Mouse (Mus musculus) CH12.LX (cell line): ENCODE results near the gene Arl4c. TPM values are rescaled to one million over a fixed set of nuclear protein-coding genes. Genes with fewer than 3 reads are reported as not detected.

Experiments
- DNase-seq: peaks from one replicate; pipeline ENCODE4 v3.0.0-alpha.2; 2013; ENCODE audit errors: extremely low read depth
- H3K27ac ChIP-seq: 2 replicates; pipeline ENCODE4 v1.5.1; 2012; ENCODE audit warnings: low read depth, mild to moderate bottlenecking, control low read depth, moderate library complexity; ENCODE audit not compliant: insufficient read depth
- H3K27me3 ChIP-seq: replicated peaks from 2 replicates; pipeline ENCODE3; 2012; ENCODE audit warnings: inconsistent platforms
- H3K36me3 ChIP-seq, 2 experiments: replicated peaks in 1 of 2; 2 replicates each; pipeline versions ENCODE3 to v1.6.1; 2012; ENCODE audit warnings: inconsistent platforms in 1 of 2, low read length in 1 of 2, mild to moderate bottlenecking in 1 of 2, mixed read lengths in 1 of 2, moderate library complexity in 1 of 2; ENCODE audit not compliant: control insufficient read depth in 1 of 2, insufficient read depth in 1 of 2
- H3K4me1 ChIP-seq, 2 experiments: 2 replicates each; pipeline ENCODE4 v1.6.1; 2012; ENCODE audit warnings: inconsistent platforms in 1 of 2, moderate library complexity in 1 of 2; ENCODE audit not compliant: insufficient read depth in 2 of 2, control insufficient read depth in 1 of 2
- H3K4me2 ChIP-seq: 2 replicates; pipeline ENCODE4 v1.6.1; 2012; ENCODE audit warnings: low read depth, mild to moderate bottlenecking, control low read depth; ENCODE audit not compliant: poor library complexity, insufficient read depth, severe bottlenecking
- H3K4me3 ChIP-seq, 3 experiments: fragments of 150-350 bp in 1 of 3; sonication (generic) in 1 of 3; replicated peaks in 1 of 3; 2 replicates each; pipeline versions ENCODE3 to v1.5.1; 2011 to 2012; ENCODE audit warnings: low read depth in 2 of 3, low read length in 2 of 3, mild to moderate bottlenecking in 2 of 3, moderate library complexity in 2 of 3, control low read depth in 1 of 3, improper control_type of control experiment in 1 of 3, inconsistent platforms in 1 of 3, mixed read lengths in 1 of 3; ENCODE audit not compliant: poor library complexity in 1 of 3
- H3K79me2 ChIP-seq: replicated peaks from 2 replicates; pipeline ENCODE4 v1.6.1; 2012; ENCODE audit warnings: mild to moderate bottlenecking, moderate library complexity; ENCODE audit not compliant: control insufficient read depth, poor library complexity, insufficient read depth, severe bottlenecking; ENCODE audit errors: extremely low read depth
- H3K9ac ChIP-seq: 2 replicates; pipeline ENCODE4 v1.6.1; 2012; ENCODE audit warnings: low read depth, mild to moderate bottlenecking, control low read depth, moderate library complexity; ENCODE audit not compliant: insufficient read depth
- H3K9me3 ChIP-seq: replicated peaks from 2 replicates; pipeline ENCODE3; 2012; ENCODE audit warnings: low read length, inconsistent platforms, mixed read lengths
- CHD1 ChIP-seq: IDR thresholded peaks from 2 replicates; pipeline ENCODE4 v1.6.1; 2012; ENCODE audit warnings: low read depth, low read length, improper control_type of control experiment, inconsistent platforms
- CTCF ChIP-seq, 2 experiments: IDR thresholded peaks in 1 of 2; conservative IDR thresholded peaks in 1 of 2; 2 replicates each; pipeline ENCODE4 v1.5.1; 2011 to 2012; ENCODE audit warnings: low read depth in 2 of 2, low read length in 2 of 2, improper control_type of control experiment in 1 of 2, inconsistent platforms in 1 of 2, mild to moderate bottlenecking in 1 of 2, moderate library complexity in 1 of 2
- EP300 ChIP-seq: IDR thresholded peaks from 2 replicates; pipeline ENCODE4 v1.6.1; 2011; ENCODE audit warnings: low read length, improper control_type of control experiment
- GABPA ChIP-seq: IDR thresholded peaks from 2 replicates; pipeline ENCODE4 v1.6.1; 2012; ENCODE audit warnings: low read depth, low read length, improper control_type of control experiment, inconsistent platforms; ENCODE audit not compliant: insufficient replicate concordance
- JUN ChIP-seq: IDR thresholded peaks from 2 replicates; pipeline ENCODE4 v1.6.1; 2011; ENCODE audit warnings: low read depth, mild to moderate bottlenecking, low read length, improper control_type of control experiment, moderate library complexity; ENCODE audit not compliant: insufficient read depth
- MXI1 ChIP-seq: IDR thresholded peaks from 2 replicates; pipeline ENCODE4 v1.6.1; 2011; ENCODE audit warnings: mild to moderate bottlenecking, low read depth, low read length, improper control_type of control experiment
- MYC ChIP-seq: IDR thresholded peaks from 2 replicates; pipeline ENCODE4 v1.6.1; 2011; ENCODE audit warnings: low read depth, mild to moderate bottlenecking, improper control_type of control experiment, low read length
- RAD21 ChIP-seq: IDR thresholded peaks from 2 replicates; pipeline ENCODE4 v1.6.1; 2011; ENCODE audit warnings: low read depth, mild to moderate bottlenecking, low read length, improper control_type of control experiment, moderate library complexity
- SIN3A ChIP-seq: IDR thresholded peaks from 2 replicates; pipeline ENCODE4 v1.6.1; 2012; ENCODE audit warnings: low read length, improper control_type of control experiment, inconsistent platforms
- TCF12 ChIP-seq: IDR thresholded peaks from 2 replicates; pipeline ENCODE4 v1.6.1; 2014; ENCODE audit warnings: low read depth, mild to moderate bottlenecking, inconsistent platforms, low read length, improper control_type of control experiment
- USF2 ChIP-seq: conservative IDR thresholded peaks from 2 replicates; pipeline ENCODE4 v1.6.1; 2011; ENCODE audit warnings: low read depth, low read length, improper control_type of control experiment
- ZMIZ1 ChIP-seq: IDR thresholded peaks from 2 replicates; pipeline ENCODE4 v1.6.1; 2012; ENCODE audit warnings: low read depth, mild to moderate bottlenecking, inconsistent platforms, low read length, improper control_type of control experiment
- dilution Hi-C: fragments of 300-500 bp; cut with MboI; formaldehyde crosslinking; loops from 2 replicates; pipeline ENCODE4 v1.14.3; 2020; ENCODE audit warnings: low sequenced_read_pairs; ENCODE audit not compliant: extremely low pct_unique_long_range_greater_than_20kb, extremely low pct_ligation_motif_present
- in situ Hi-C: fragments of 300-500 bp; cut with MboI; formaldehyde crosslinking; loops from 3 replicates; pipeline ENCODE4 v1.14.3; 2019; ENCODE audit warnings: low sequenced_read_pairs, low pct_ligation_motif_present, low pct_unique_long_range_greater_than_20kb, mixed read lengths
- polyA plus RNA-seq: library from polyadenylated mRNA; unstranded; fragments of >175 nt; gene quantifications from 2 replicates; pipeline ENCODE4 v1.2.1, GENCODE M21; 2012; ENCODE audit warnings: low read depth; ENCODE audit not compliant: insufficient read length
- total RNA-seq, 2 experiments: library from RNA; depleted of rRNA; stranded (reverse); fragments of 300-350 nt in 1 of 2; fragments of >200 nt in 1 of 2; gene quantifications; 2 replicates each; pipeline ENCODE4 v1.2.3; 2012 to 2014

Arl4c gene
- total and polyA plus RNA-seq, 3 experiments: 25.8 to 33.9 (median 31.6) TPM

DNA sequence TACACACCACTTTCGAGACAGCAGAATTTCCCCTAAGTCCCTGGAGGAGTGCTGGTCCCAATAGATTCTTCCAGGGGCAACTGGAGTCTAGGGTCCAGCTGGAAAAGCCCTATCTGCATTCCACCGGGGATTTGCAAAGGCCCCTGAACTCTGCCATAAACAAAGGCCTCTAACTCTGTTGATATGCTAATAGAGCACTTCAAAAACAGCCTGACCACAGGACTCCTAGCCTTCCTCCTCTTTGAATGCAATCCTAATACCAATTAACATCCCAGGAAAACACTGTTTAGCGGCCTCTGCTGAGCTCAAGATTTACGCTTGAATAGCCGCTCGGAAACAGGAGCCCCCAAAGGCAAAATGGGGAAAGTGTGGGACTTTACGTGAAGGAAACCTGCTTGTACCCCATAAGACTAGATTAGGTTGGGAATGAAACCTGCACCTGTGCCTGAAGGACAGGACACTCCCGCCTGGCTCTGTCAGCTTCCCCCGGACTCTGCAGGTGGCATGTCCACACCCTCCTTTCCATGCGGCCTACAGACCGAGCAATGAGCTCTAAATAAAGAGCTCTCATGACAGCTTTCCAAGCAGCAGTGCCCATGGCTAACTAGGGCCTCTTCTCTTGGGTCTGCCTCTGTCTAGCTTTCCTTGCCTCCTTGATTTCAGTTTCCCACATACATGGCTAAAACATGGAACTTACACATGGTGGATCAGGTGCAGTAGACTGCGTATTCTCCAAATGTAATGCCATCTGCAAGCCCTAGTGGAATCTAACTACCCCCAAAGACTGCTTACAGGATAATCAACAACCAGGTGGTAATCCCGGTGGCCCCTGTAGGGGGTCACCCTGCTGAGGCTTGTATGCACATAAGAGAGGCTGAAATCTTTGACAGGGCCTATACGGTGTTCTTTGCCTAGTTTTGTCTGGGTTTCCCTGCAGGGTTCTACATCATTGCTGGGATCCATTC lies 32.9 kb downstream of the Arl4c start:
- H3K4me2 ChIP-seq: peak overlapping the region; percentile 15; the same call in 1 of the 2 replicates
- in situ Hi-C loops (no loop called here), dilution Hi-C loops (no loop called here)
- no peaks in the 10 kb centered on the region for H3K36me3 ChIP-seq
- no peak overlapping the region; the same call in 1 of the 2 replicates for H3K9ac ChIP-seq
- TF ChIP-seq CHD1 (no peak), TCF12 (0 out of 2 replicates have a peak, but pooled peaks have one; percentile 41)
- no peaks in the 10 kb centered on the region for H3K27me3 ChIP-seq
- no peaks in the 10 kb centered on the region for H3K79me2 ChIP-seq
- DNase-seq: no peak
- peak overlapping the region; percentile 1; the same call in 1 of the 2 replicates for H3K27ac ChIP-seq
- peaks cover 22% of the 10 kb centered on the region for H3K9me3 ChIP-seq
- H3K4me1 ChIP-seq: peaks cover 12 to 15% of the 10 kb centered on the region in 2 experiments; a peak in 2 of 4 replicates
- H3K4me3 ChIP-seq: no peak overlapping the region

DNA sequence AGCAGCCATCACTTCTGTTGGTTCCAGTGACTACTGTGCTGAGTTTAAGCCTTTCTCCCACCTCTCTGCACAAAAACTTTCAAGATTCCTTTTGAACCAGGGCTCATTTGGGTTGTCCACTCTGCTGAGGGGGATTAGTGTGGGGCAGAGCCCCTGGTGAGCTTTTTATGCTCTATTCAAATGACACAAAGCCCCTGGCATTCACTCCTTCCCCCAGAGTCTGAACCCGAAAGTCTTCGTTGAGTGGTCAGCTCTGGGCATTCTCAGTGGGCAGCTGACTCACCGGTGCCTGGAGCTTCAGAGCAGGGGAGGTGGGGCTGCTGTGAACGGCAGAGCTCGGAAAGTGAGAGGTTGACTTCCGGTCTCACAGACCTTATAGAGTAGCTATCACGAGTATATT lies 33.7 kb downstream of the Arl4c start:
- no peak for DNase-seq
- Histone ChIP-seq H3K36me3 (no peaks in the 10 kb centered on the region), H3K9me3 (peaks cover 23% of the 10 kb centered on the region), H3K9ac (no peak overlapping the region), H3K4me2 (peak overlapping the region; percentile 15; the same call in 1 of the 2 replicates), H3K4me1 (peaks cover 11 to 12% of the 10 kb centered on the region in 2 experiments; a peak in 2 of 4 replicates), H3K27me3 (no peaks in the 10 kb centered on the region), H3K27ac (no peak overlapping the region; the same call in 1 of the 2 replicates), H3K4me3 (no peak overlapping the region), H3K79me2 (no peaks in the 10 kb centered on the region)
- in situ Hi-C loops: no loop called here
- TF ChIP-seq EP300 (no peak), MYC (no peak), CTCF (conservative IDR thresholded peaks at IDR 0.05 in 1 of 2, IDR thresholded peaks at IDR 0.05 in 1 of 2; ENCODE audit: low read depth in 2 of 2, low read length in 2 of 2) (no peak), SIN3A (no peak), GABPA (no peak), ZMIZ1 (no peak), MXI1 (no peak), USF2 (no peak), JUN (no peak), TCF12 (no peak), RAD21 (no peak)
- dilution Hi-C loops: no loop called here
